Mouse (Mus musculus) adrenal gland, postnatal 14 days (tissue): ENCODE measurements around the gene Tcf7l2. TPM values are rescaled to one million over a fixed set of nuclear protein-coding genes. Genes with fewer than 3 reads are reported as not detected.

Experiments
- DNase-seq: peaks from one replicate; pipeline ENCODE4 v3.0.0; 2021; ENCODE audit warnings: mixed read lengths
- total RNA-seq: library from RNA; stranded (reverse); gene quantifications from 2 replicates; pipeline ENCODE4 v1.2.3, GENCODE M21; 2021

Gene Tcf7l2
- total RNA-seq, 1 experiment from 2014 or later, result 26.6 TPM

GRCm38 (mm10) chr19:55794946-55795340 is 53.3 kb downstream of the Tcf7l2 start:
- no peak for DNase-seq

- DNase-seq, result no peak
Measured at GRCm38 (mm10) chr19:55795349-55795748, 53.7 kb downstream of the Tcf7l2 start.

- no peak for DNase-seq
Measured at GRCm38 (mm10) chr19:55797834-55798233, 56.2 kb downstream of the Tcf7l2 start.

- no peak for DNase-seq
Measured at GRCm38 (mm10) chr19:55799411-55799810, 57.8 kb downstream of the Tcf7l2 start.

GRCm38 (mm10) chr19:55800059-55800458 is 58.4 kb downstream of the Tcf7l2 start:
- DNase-seq, result no peak

GRCm38 (mm10) chr19:55803121-55803520 is 61.5 kb downstream of the Tcf7l2 start:
- peak; percentile 40 for DNase-seq

GRCm38 (mm10) chr19:55803797-55804196 is 62.2 kb downstream of the Tcf7l2 start:
- no peak for DNase-seq

GRCm38 (mm10) chr19:55804795-55805194 is 63.2 kb downstream of the Tcf7l2 start:
- no peak for DNase-seq

- peak; percentile 27 for DNase-seq
Measured at GRCm38 (mm10) chr19:55806434-55807193, 65.0 kb downstream of the Tcf7l2 start.

GRCm38 (mm10) chr19:55807194-55808053 is 65.8 kb downstream of the Tcf7l2 start:
- no peak for DNase-seq

GRCm38 (mm10) chr19:55808304-55808703 is 66.7 kb downstream of the Tcf7l2 start:
- DNase-seq, result no peak

GRCm38 (mm10) chr19:55809539-55809938 is 67.9 kb downstream of the Tcf7l2 start:
- no peak for DNase-seq

- no peak for DNase-seq
Measured at GRCm38 (mm10) chr19:55812236-55812635, 70.6 kb downstream of the Tcf7l2 start.

GRCm38 (mm10) chr19:55815010-55815790 is 73.6 kb downstream of the Tcf7l2 start:
- no peak for DNase-seq

- DNase-seq, result no peak
Measured at GRCm38 (mm10) chr19:55816974-55817373, 75.4 kb downstream of the Tcf7l2 start.

- no peak for DNase-seq
Measured at GRCm38 (mm10) chr19:55820202-55820601, 78.6 kb downstream of the Tcf7l2 start.

- peak; percentile 61 for DNase-seq
Measured at GRCm38 (mm10) chr19:55825001-55825827, 83.6 kb downstream of the Tcf7l2 start.

GRCm38 (mm10) chr19:55825951-55826507 is 84.4 kb downstream of the Tcf7l2 start:
- no peak for DNase-seq

GRCm38 (mm10) chr19:55827613-55828259 is 86.1 kb downstream of the Tcf7l2 start:
- no peak for DNase-seq

- DNase-seq, result peak; percentile 54
Measured at GRCm38 (mm10) chr19:55830976-55831559, 89.4 kb downstream of the Tcf7l2 start.
